Mouse (Mus musculus): ENCODE data around the gene Slco1c1.

DNA sequence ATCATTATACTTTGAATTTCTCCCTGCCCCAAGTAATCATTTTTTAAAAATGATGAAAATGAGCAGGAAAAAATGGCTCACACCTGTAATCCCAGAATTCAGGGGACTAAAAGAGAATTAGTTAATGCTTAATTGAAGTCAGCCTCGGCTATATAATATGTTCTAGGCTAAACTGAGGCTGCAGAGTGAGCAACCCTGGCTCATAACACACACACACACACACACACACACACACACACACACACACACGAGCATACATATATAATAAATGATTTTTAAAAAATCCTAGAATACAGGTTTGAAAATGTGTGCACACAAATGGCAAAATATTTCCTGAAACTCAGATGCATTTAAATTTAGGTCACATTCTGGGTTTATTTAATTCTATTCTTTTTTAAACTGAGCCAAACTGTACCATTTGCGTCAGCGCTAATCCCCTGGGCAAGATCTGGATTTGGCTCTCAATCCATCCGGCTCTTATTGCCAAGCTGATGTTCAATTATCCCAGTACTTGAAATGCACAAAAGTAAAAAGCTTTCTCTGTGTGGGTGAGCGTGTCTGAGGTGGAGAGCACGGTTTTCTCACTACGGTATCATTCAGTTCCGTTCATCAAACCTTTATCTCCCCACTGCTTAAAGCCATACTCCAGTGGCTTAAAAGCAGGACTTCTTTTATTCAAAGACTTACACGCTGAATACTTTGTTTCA is 43.8 kb downstream of the Slco1c1 start:
- TF ChIP-seq POLR2A (IDR thresholded peaks at IDR 0.05; ENCODE audit: extremely low read depth, insufficient read depth, low read length) (no peak), CTCF (IDR thresholded peaks at IDR 0.05; ENCODE audit: extremely low read depth, insufficient read depth, low read length) (no peak)

Data from cortical plate, adult 2 months (tissue).